ENCODE assay signal across 12 mouse cellular contexts in genomic region chr9:60968281-60969031, GRCm38 (mm10).
A peak's percentile ranks its signal among the peaks of the same experiment; 100 is the strongest.
DNase-seq lines count a peak whose midpoint lies in the region; ATAC-seq and TF ChIP-seq lines count a peak whose summit lies in the region.
"Had no signal": no experiment of that assay in that cellular context is flagged by ENCODE, and none has a peak within 500 bp of the region (broad histone marks: within the 10 kb centered on the region; RNA-seq: fewer than 3 reads in every experiment).

No protein-coding gene starts in this region.

- H3K27me3 ChIP-seq in kidney, postnatal 0 days (ENCODE audit: insufficient read depth, low read length) = no peaks in the 10 kb centered on the region
- H3K27me3 ChIP-seq: embryonic facial prominence, embryonic 15.5 days had no signal

- H3K36me3 ChIP-seq in kidney, postnatal 0 days (ENCODE audit: insufficient read depth, low read length) = no peaks in the 10 kb centered on the region
- H3K36me3 ChIP-seq: embryonic facial prominence, embryonic 15.5 days; neural tube, embryonic 12.5 days had no signal

- no peak overlapping the region for H3K4me2 ChIP-seq in kidney, postnatal 0 days (ENCODE audit: low read length)
- H3K4me2 ChIP-seq: embryonic facial prominence, embryonic 15.5 days; liver, embryonic 11.5 days; neural tube, embryonic 12.5 days had no signal

- peak; percentile 20 for DNase-seq in cerebellum, adult 8-10 months
- no peak for DNase-seq in cerebellum, postnatal 4 days (ENCODE audit: low spot score in 2 of 2)
- DNase-seq in kidney, postnatal 0 days (ENCODE audit: low spot score) = peak; percentile 49
- DNase-seq in kidney, postnatal 10 days = no peak
- peak; percentile 21 for DNase-seq in CD4-positive helper T cell, adult 2 months (ENCODE audit: low read depth, low spot score)
- DNase-seq in cerebellum, postnatal 36 days = peak; percentile 18 to 32
- DNase-seq in gastrocnemius, postnatal 14 days = no peak
- no peak for DNase-seq in adrenal gland, adult 2 months
- DNase-seq: layer of hippocampus, postnatal 36 days had no signal

- H3K4me3 ChIP-seq in kidney, postnatal 0 days (replicated peaks; ENCODE audit: low read depth, low read length) = no peak overlapping the region
- H3K4me3 ChIP-seq: embryonic facial prominence, embryonic 15.5 days; neural tube, embryonic 12.5 days had no signal

- no peak overlapping the region for H3K27ac ChIP-seq in kidney, postnatal 0 days
- H3K27ac ChIP-seq: embryonic facial prominence, embryonic 15.5 days; neural tube, embryonic 12.5 days had no signal

- no peaks in the 10 kb centered on the region for H3K9me3 ChIP-seq in kidney, postnatal 0 days (replicated peaks; ENCODE audit: low read length)
- H3K9me3 ChIP-seq: embryonic facial prominence, embryonic 15.5 days; neural tube, embryonic 12.5 days had no signal

- intact Hi-C loops in gastrocnemius, postnatal 14 days (cut with DNase I; ENCODE audit: low total_unique reads) = no loop called here

- no peak for ATAC-seq in kidney, postnatal 0 days (replicated peaks; ENCODE audit: low FRiP score, low read depth)

- peak; percentile 54; the same call in 1 of the 2 replicates for TF ChIP-seq CTCF in kidney, postnatal 0 days (IDR thresholded peaks at IDR 0.05; ENCODE audit: low read depth)

- 34% methylated on average over 4 of the region's 4 CpGs for WGBS in kidney, postnatal 0 days

- no peak overlapping the region for H3K9ac ChIP-seq in kidney, postnatal 0 days (ENCODE audit: low read depth, low read length)
- H3K9ac ChIP-seq: embryonic facial prominence, embryonic 15.5 days; neural tube, embryonic 12.5 days had no signal

- no peaks in the 10 kb centered on the region for H3K4me1 ChIP-seq in kidney, postnatal 0 days (replicated peaks; ENCODE audit: insufficient read depth, low read length)

Comparison
In these comparisons a context has a peak if more than half of its experiments do, and no peak if none do; other contexts are left out.
1. DNase-seq: peak in cerebellum, adult 8-10 months (single experiment), kidney, postnatal 0 days (single experiment), CD4-positive helper T cell, adult 2 months (single experiment) and cerebellum, postnatal 36 days (2 of 2); none in cerebellum, postnatal 4 days (0 of 2), kidney, postnatal 10 days (single experiment), gastrocnemius, postnatal 14 days (single experiment) and adrenal gland, adult 2 months (single experiment).